Mouse (Mus musculus) cortical plate, adult 2 months (tissue): ENCODE data around the gene Usp24. TPM values are rescaled to one million over a fixed set of nuclear protein-coding genes. Genes with fewer than 3 reads are reported as not detected.
A peak's percentile ranks its signal among the peaks of the same experiment; 100 is the strongest.

Experiments used
- H3K27ac ChIP-seq: fragments of 200-500 bp; 2 replicates; pipeline ENCODE4 v1.5.1; 2012; ENCODE audit warnings: low read length, control low read depth, inconsistent platforms; ENCODE audit not compliant: insufficient read depth
- H3K4me1 ChIP-seq: fragments of 200-500 bp; 2 replicates; pipeline ENCODE4 v1.6.1; 2011; ENCODE audit warnings: low read length; ENCODE audit not compliant: control insufficient read depth, insufficient read depth
- H3K4me3 ChIP-seq: fragments of 200-500 bp; 2 replicates; pipeline ENCODE4 v1.5.1; 2011; ENCODE audit warnings: mild to moderate bottlenecking, low read length, control low read depth; ENCODE audit not compliant: insufficient read depth
- CTCF ChIP-seq: fragments of 200-500 bp; IDR thresholded peaks from 2 replicates; pipeline ENCODE4 v1.5.1; 2011; ENCODE audit warnings: mild to moderate bottlenecking, control low read depth, low read length; ENCODE audit not compliant: insufficient read depth; ENCODE audit errors: extremely low read depth
- POLR2A ChIP-seq: fragments of 200-500 bp; IDR thresholded peaks from 2 replicates; pipeline ENCODE4 v1.6.1; 2011; ENCODE audit warnings: mild to moderate bottlenecking, low read length, control low read depth; ENCODE audit not compliant: insufficient read depth; ENCODE audit errors: extremely low read depth
- polyA plus RNA-seq: library from polyadenylated mRNA; depleted of rRNA; stranded (reverse); fragments of >200 nt; gene quantifications from 2 replicates; pipeline ENCODE4 v1.2.3, GENCODE M21; 2012

Usp24 gene
- polyA plus RNA-seq, 1 experiment: 17.7 TPM

DNA sequence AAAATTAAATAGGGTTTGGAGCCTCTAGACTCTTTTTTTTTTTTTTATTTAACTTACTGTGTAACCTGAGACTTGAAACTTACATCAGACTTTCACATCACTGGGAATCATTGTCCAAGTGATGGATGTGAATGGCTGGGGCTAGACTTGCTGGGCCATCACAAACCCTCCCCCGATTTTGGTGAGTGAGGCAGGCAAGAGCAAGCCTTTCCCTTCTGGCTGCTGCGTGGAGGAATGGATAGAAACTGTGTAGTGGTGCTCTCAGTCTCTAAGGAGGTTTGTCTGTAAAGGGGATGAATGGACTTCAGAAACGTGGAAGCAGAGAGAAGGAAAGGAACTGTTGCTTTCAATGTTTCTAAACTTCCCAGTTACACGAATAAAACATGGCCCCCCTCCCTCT lies 20.3 kb upstream of the Usp24 start:
- Histone ChIP-seq H3K4me1 (no peaks in the 10 kb centered on the region), H3K27ac (no peak overlapping the region), H3K4me3 (no peak overlapping the region)
- TF ChIP-seq CTCF (no peak), POLR2A (no peak)

GRCm38 (mm10) chr4:106296412-106297086 lies 19.5 kb upstream of the Usp24 start:
- no peak overlapping the region for H3K4me3 ChIP-seq
- TF ChIP-seq POLR2A (no peak), CTCF (no peak)
- H3K27ac ChIP-seq: no peak overlapping the region
- H3K4me1 ChIP-seq: no peaks in the 10 kb centered on the region

DNA sequence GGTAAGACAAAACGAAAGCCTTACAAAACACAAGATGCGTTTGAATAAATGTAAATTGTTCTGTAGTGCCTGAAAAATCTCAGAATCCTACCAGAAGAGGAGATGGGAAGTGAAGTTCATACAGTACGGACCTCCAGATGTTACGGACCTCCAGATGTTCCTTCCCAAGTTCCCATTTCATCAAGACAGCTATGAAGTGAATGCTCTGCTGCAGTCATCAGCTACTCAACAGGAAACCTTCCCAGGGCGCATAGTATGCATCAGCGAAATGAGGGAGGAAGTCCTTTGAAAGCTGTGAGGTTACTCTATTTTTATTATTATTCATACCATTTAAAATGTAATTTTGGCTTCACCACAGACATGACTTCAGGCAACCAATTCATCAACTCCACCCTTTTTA lies 14.7 kb upstream of the Usp24 start:
- Histone ChIP-seq H3K27ac (no peak overlapping the region), H3K4me3 (no peak overlapping the region), H3K4me1 (no peaks in the 10 kb centered on the region)
- TF ChIP-seq CTCF: no peak
- no peak for TF ChIP-seq POLR2A

GRCm38 (mm10) chr4:106308090-106308489 lies 7.9 kb upstream of the Usp24 start:
- no peak for TF ChIP-seq CTCF
- no peak for TF ChIP-seq POLR2A
- Histone ChIP-seq H3K27ac (no peak overlapping the region), H3K4me1 (no peaks in the 10 kb centered on the region), H3K4me3 (no peak overlapping the region)

DNA sequence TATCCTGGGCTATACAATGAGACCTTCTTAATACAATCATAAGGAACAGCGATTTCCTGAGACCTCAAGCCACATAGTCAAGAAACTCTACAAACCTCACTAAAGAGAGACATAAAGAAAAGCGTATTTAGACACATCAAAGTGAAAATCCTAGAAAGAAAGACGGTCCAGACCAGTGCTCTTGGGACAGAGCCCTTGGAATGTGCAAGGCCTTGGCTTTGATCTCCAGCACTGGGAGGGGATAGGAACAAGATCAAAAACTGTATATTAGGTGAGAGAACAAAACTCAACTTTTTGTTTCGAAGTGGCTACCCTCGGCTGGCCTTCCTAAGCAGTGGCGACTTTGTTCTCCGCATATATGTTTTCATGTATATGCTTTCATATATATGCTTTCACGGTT lies 3.4 kb upstream of the Usp24 start:
- Histone ChIP-seq H3K27ac (no peak overlapping the region), H3K4me1 (no peaks in the 10 kb centered on the region; the same call in 1 of the 2 replicates), H3K4me3 (no peak overlapping the region)
- TF ChIP-seq POLR2A: no peak

DNA sequence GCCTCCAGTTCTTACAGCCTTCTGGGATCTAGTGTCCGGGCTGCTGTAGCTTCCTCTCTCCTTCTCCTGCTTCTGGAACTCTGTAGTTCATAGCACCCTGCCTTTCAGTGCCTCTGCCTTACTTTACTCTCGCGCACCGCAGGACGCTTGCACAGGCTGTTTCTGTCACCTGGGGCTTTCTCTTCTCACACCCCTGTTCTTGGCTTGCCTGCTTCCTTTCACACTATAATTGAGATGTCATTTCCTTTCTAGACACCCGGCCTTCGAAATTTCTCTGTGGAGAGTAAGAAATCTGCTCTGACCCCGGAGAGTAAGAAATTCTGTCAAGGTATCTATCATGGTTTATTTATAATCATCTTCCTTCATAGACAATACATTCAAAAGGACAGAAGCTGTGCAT lies 2.9 kb upstream of the Usp24 start:
- TF ChIP-seq CTCF (no peak), POLR2A (no peak)
- no peaks in the 10 kb centered on the region; the same call in 1 of the 2 replicates for H3K4me1 ChIP-seq
- H3K4me3 ChIP-seq: no peak overlapping the region
- no peak overlapping the region for H3K27ac ChIP-seq

DNA sequence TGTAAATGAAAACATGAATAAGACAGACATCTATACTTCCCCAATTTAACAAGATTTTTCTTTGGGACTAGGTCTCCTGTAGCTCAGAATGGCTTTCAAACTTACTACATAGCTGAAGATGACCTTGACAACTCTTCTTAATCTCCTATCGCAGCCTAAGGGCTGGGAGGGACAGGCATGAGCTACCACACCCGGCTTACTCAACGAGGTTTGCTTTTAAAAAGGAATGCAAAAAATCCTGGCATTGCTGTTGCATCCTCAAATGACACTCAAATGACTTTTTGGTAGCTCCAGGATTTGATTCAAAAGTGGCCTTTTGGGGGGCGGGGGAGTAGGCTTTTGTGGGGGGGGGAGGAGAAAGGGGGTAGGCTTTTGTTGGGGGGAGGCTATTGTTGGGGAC lies 2.1 kb upstream of the Usp24 start:
- peaks cover 2% of the 10 kb centered on the region; the same call in 1 of the 2 replicates for H3K4me1 ChIP-seq
- H3K4me3 ChIP-seq: no peak overlapping the region
- no peak for TF ChIP-seq CTCF
- no peak for TF ChIP-seq POLR2A
- no peak overlapping the region for H3K27ac ChIP-seq

DNA sequence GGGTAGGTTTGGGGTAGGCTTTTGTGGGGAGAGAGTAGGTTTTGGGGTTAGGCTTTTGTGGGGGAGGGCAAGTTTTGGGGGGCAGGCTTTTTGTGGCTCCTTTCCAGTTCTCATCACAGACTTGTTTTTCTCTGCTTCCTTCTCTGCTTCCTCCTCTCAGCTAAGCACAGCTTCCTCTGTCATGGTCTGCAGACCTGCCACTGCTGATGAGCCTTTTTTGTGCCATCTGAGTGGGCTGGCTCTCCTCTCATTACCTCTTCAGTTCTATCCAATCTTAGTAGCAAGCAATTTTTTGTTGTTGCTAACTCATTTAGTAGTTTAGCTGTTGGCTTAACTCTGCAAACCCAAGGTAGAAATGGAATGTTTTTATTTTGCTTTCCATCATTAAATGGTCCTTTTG lies 1.7 kb upstream of the Usp24 start:
- no peak for TF ChIP-seq CTCF
- no peak for TF ChIP-seq POLR2A
- Histone ChIP-seq H3K4me3 (no peak overlapping the region), H3K27ac (no peak overlapping the region), H3K4me1 (peaks cover 2% of the 10 kb centered on the region; the same call in 1 of the 2 replicates)

GRCm38 (mm10) chr4:106316351-106317178 lies 552 bp downstream of the Usp24 start:
- H3K27ac ChIP-seq: peak overlapping the region; percentile 91
- H3K4me3 ChIP-seq: peak overlapping the region; percentile 79
- TF ChIP-seq POLR2A: no peak; the same call in 1 of the 2 replicates
- TF ChIP-seq CTCF: no peak

More at GRCm38 (mm10) chr4:106316351-106317178, 552 bp downstream of the Usp24 start:
- peaks cover 3% of the 10 kb centered on the region for H3K4me1 ChIP-seq
